22 mouse cellular contexts compared by ENCODE assay signal in genomic region chr6:116407956-116408657, GRCm38 (mm10). TPM values are rescaled to one million over a fixed set of nuclear protein-coding genes. Genes with fewer than 3 reads are reported as not detected.
A peak's percentile ranks its signal among the peaks of the same experiment; 100 is the strongest.
DNase-seq lines count a peak whose midpoint lies in the region; TF ChIP-seq lines count a peak whose summit lies in the region.
"Had no signal": no experiment of that assay in that cellular context is flagged by ENCODE, and none has a peak within 500 bp of the region (broad histone marks: within the 10 kb centered on the region; RNA-seq: fewer than 3 reads in every experiment).

No protein-coding gene starts in this region.

- TF ChIP-seq CTCF in testis, adult 2 months (IDR thresholded peaks at IDR 0.05; ENCODE audit: control insufficient read depth, insufficient read depth, insufficient replicate concordance, low read depth, low read length), result no peak

- peak overlapping the region; percentile 49 for H3K27ac ChIP-seq in testis, adult 2 months (ENCODE audit: control insufficient read depth, insufficient read depth, low read depth, low read length)
- H3K27ac ChIP-seq: embryonic facial prominence, embryonic 12.5 days; heart, embryonic 10.5 days; limb, embryonic 13.5 days; liver, embryonic 15.5 days had no signal

- H3K4me1 ChIP-seq in testis, adult 2 months (ENCODE audit: control insufficient read depth, insufficient read depth, low read length), result peaks cover 2% of the 10 kb centered on the region; the same call in 1 of the 2 replicates
- H3K4me1 ChIP-seq: embryonic facial prominence, embryonic 12.5 days; limb, embryonic 13.5 days; liver, embryonic 15.5 days had no signal

- DNase-seq in adrenal gland, adult (ENCODE audit: inconsistent age in 2 of 2, low spot score in 1 of 2), result peak; percentile 42 to 83
- DNase-seq in adrenal gland, postnatal 4 days (ENCODE audit: low spot score in 2 of 2), result no peak
- no peak for DNase-seq in testis, postnatal 10 days (ENCODE audit: low spot score)
- DNase-seq in adrenal gland, postnatal 36 days, result peak; percentile 43 to 63
- no peak for DNase-seq in layer of hippocampus, adult 8-10 months (ENCODE audit: low spot score in 2 of 2)
- DNase-seq in lung, postnatal 36 days, result no peak
- DNase-seq in gastrocnemius, postnatal 25 days, result no peak
- DNase-seq: cerebellum, adult 9-11 months; gastrocnemius, postnatal 14 days; heart, postnatal 10 days; kidney, adult 18-20 months; kidney, postnatal 10 days; layer of hippocampus, postnatal 36 days; midbrain, embryonic 14.5 days; thymus, adult 2 months had no signal

- no peak for TF ChIP-seq POLR2A in testis, adult 2 months (IDR thresholded peaks at IDR 0.05; ENCODE audit: control insufficient read depth, low read depth, low read length)

- H3K36me3 ChIP-seq in testis, adult 2 months (ENCODE audit: control insufficient read depth, insufficient read depth, low read length), result no peaks in the 10 kb centered on the region

- no peaks in the 10 kb centered on the region for H3K27me3 ChIP-seq in testis, adult 2 months (ENCODE audit: control insufficient read depth, insufficient read depth, low read length)
- H3K27me3 ChIP-seq: CH12.LX; embryonic facial prominence, embryonic 12.5 days; limb, embryonic 13.5 days; liver, embryonic 15.5 days had no signal

- H3K4me3 ChIP-seq in testis, adult 2 months (ENCODE audit: control insufficient read depth, low read depth, low read length), result no peak overlapping the region
- H3K4me3 ChIP-seq: embryonic facial prominence, embryonic 12.5 days; erythroblast, embryonic 14.5 days; heart, embryonic 10.5 days; limb, embryonic 13.5 days; liver, embryonic 15.5 days had no signal

RNA-seq across cellular contexts. Expression of gene Alox5, which starts 52.9 kb away (rescaled TPM):
- total RNA-seq in adrenal gland, postnatal 4 days (2021), result 1 to 10 TPM; 1.1 to 3.5 TPM
- polyA plus RNA-seq in testis, adult 2 months (2012; rRNA removed), result 2.2 and 3.5 TPM in 2 replicates
- total RNA-seq in adrenal gland, postnatal 36 days (2021), result 1 to 10 TPM; 1.4 to 1.8 TPM
- 1 to 10 TPM; 1.4 to 5.7 (median 3.8) TPM for total RNA-seq in layer of hippocampus, adult 8-10 months (2022)
- 1 to 10 TPM; 1.1 to 1.3 TPM for total RNA-seq in gastrocnemius, postnatal 25 days (2021)
- total RNA-seq: CH12.LX had no signal

Comparison
In these comparisons a context has a peak if more than half of its experiments do, and no peak if none do; other contexts are left out.
1. DNase-seq: peak in adrenal gland, adult (2 of 2) and adrenal gland, postnatal 36 days (2 of 2); none in adrenal gland, postnatal 4 days (0 of 2), testis, postnatal 10 days (single experiment), layer of hippocampus, adult 8-10 months (0 of 2), lung, postnatal 36 days (single experiment) and gastrocnemius, postnatal 25 days (single experiment).